Mouse (Mus musculus) embryonic stem cell, embryonic (primary cell): Measurements from ENCODE around the gene Vipas39.

ENCODE experiments used
- CTCF ChIA-PET, 4 experiments: fragments of 300-600 bp in 2 of 4; fragments of 350-600 bp in 2 of 4; sonication (Branson Sonifier 250); formaldehyde crosslinking; loops; one replicate each; lab custom pipeline; 2022; ENCODE audit warnings: inconsistent platforms in 2 of 4; lab: Charles Lee
- POLR2A ChIA-PET, 4 experiments: fragments of 300-600 bp in 2 of 4; fragments of 350-600 bp in 2 of 4; sonication (Branson Sonifier 250); formaldehyde crosslinking; loops; one replicate each; lab custom pipeline; 2022; ENCODE audit warnings: antibody characterized with exemption in 4 of 4, inconsistent platforms in 1 of 4; lab: Charles Lee

Vipas39 gene

GRCm38 (mm10) chr12:87279879-87280278 is 13.8 kb upstream of the Vipas39 start:
- POLR2A ChIA-PET, result interaction anchor here in 3 of 4 experiments (0.6 to 15.6 kb wide), 51 partner anchors 8 to 590 kb away, joined by 3 to 389 read pairs (median 5); partner anchors contain the start of genes Ahsa1 (in 3 of the 3), Pomt2 (in 3 of the 3), Vipas39 (in 3 of the 3) and Sptlc2 (in 2 of the 3)
- CTCF ChIA-PET, result interaction anchor here (0.6 to 2.9 kb wide), 34 partner anchors 10 to 475 kb away, joined by 3 to 23 read pairs (median 4); partner anchors contain the start of genes Ahsa1 (in 1 of the 4) and Vipas39 (in 1 of the 4)

GRCm38 (mm10) chr12:87279350-87279749 is 13.3 kb upstream of the Vipas39 start:
- ChIA-PET POLR2A (interaction anchor here (0.7 to 15.6 kb wide), 55 partner anchors 9 to 590 kb away, joined by 3 to 389 read pairs (median 5); partner anchors contain the start of genes Ahsa1 (in 4 of the 4), Vipas39 (in 4 of the 4), Pomt2 (in 3 of the 4) and Sptlc2 (in 2 of the 4)), CTCF (interaction anchor here (0.7 to 2.9 kb wide), 24 partner anchors 10 to 454 kb away, joined by 3 to 23 read pairs (median 4); partner anchors contain the start of genes Ahsa1 (in 1 of the 4) and Vipas39 (in 1 of the 4))

GRCm38 (mm10) chr12:87278118-87278730 is 12.2 kb upstream of the Vipas39 start:
- CTCF ChIA-PET, result interaction anchor here (0.5 to 2.9 kb wide), 7 partner anchors 12 to 96 kb away, joined by 3 to 23 read pairs (median 4); partner anchors contain the start of genes Ahsa1 (in 2 of the 4) and Vipas39 (in 2 of the 4)
- POLR2A ChIA-PET, result interaction anchor here (0.6 to 15.6 kb wide), 44 partner anchors 10 to 1364 kb away, joined by 3 to 389 read pairs (median 6); partner anchors contain the start of genes Ahsa1 (in 3 of the 4), Pomt2 (in 3 of the 4), Vipas39 (in 3 of the 4) and Gstz1 (in 1 of the 4)

GRCm38 (mm10) chr12:87277251-87277650 is 11.2 kb upstream of the Vipas39 start:
- POLR2A ChIA-PET, result interaction anchor here (0.5 to 15.6 kb wide), 35 partner anchors 9 to 1363 kb away, joined by 3 to 389 read pairs (median 5); partner anchors contain the start of genes Ahsa1 (in 3 of the 4), Vipas39 (in 3 of the 4), Sptlc2 (in 2 of the 4) and Pomt2 (in 1 of the 4)
- CTCF ChIA-PET, result interaction anchor here (0.6 to 1.0 kb wide), 4 partner anchors 51 to 304 kb away, joined by 3 to 4 read pairs (median 3); no protein-coding TSS in a partner anchor

- ChIA-PET POLR2A (interaction anchor here in 3 of 4 experiments (0.6 to 15.6 kb wide), 27 partner anchors 8 to 488 kb away, joined by 3 to 389 read pairs (median 7); partner anchors contain the start of genes Ahsa1 (in 2 of the 3), Vipas39 (in 2 of the 3), Pomt2 (in 1 of the 3) and Sptlc2 (in 1 of the 3)), CTCF (interaction anchor here in 3 of 4 experiments (0.6 to 1.2 kb wide), 5 partner anchors 8 to 1041 kb away, joined by 3 to 5 read pairs (median 3); partner anchors contain the start of genes Ahsa1 (in 1 of the 3) and Vipas39 (in 1 of the 3))
These were observed 9.1 kb upstream of the Vipas39 start for GRCm38 (mm10) chr12:87274853-87275831.

- ChIA-PET POLR2A (interaction anchor here (0.7 to 6.8 kb wide), 47 partner anchors 11 to 186 kb away, joined by 3 to 109 read pairs (median 6); partner anchors contain the start of genes Pomt2 (in 2 of the 4), Gstz1 (in 1 of the 4), Sptlc2 (in 1 of the 4) and Tmed8 (in 1 of the 4)), CTCF (interaction anchor here in 2 of 4 experiments (1.2 to 2.3 kb wide), 5 partner anchors 12 to 553 kb away, joined by 3 to 12 read pairs (median 4); partner anchors contain the start of gene Pomt2 (in 1 of the 2))
These were observed 1.6 kb upstream of the Vipas39 start for GRCm38 (mm10) chr12:87267682-87268081.

GRCm38 (mm10) chr12:87266827-87267603 is 959 bp upstream of the Vipas39 start:
- POLR2A ChIA-PET, result interaction anchor here (0.7 to 6.8 kb wide), 71 partner anchors 8 to 185 kb away, joined by 3 to 109 read pairs (median 6); partner anchors contain the start of genes Pomt2 (in 3 of the 4), Gstz1 (in 2 of the 4), Sptlc2 (in 1 of the 4) and Tmed8 (in 1 of the 4)
- CTCF ChIA-PET, result interaction anchor here (0.6 to 2.3 kb wide), 9 partner anchors 12 to 552 kb away, joined by 3 to 12 read pairs (median 4); partner anchors contain the start of gene Pomt2 (in 1 of the 4)

DNA sequence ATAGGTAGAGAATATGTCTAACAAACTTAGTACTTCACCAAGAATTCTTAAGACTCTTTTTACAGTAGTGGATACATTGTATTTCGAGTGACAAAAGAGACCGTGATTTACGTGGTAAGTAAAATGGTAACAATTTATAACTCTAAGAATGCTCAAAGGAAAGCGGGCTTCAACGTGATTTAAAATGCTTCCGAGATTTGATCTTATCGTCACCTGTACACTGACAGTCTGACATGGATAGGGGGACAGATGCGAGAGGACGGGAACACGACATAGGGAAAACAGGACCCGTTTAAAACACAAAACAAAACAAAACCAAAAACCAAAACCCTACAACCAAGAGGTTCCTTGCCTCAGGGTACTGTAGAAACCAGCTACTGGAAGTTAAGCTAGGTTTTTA is 612 bp downstream of the Vipas39 start:
- ChIA-PET CTCF (interaction anchor here in 3 of 4 experiments (1.1 to 2.3 kb wide), 3 partner anchors 10 to 15 kb away, joined by 3 to 12 read pairs (median 5); no protein-coding TSS in a partner anchor), POLR2A (interaction anchor here in 3 of 4 experiments (0.7 to 6.8 kb wide), 28 partner anchors 8 to 175 kb away, joined by 3 to 109 read pairs (median 12); partner anchors contain the start of genes Gstz1 (in 2 of the 3), Pomt2 (in 2 of the 3), Sptlc2 (in 1 of the 3) and Tmed8 (in 1 of the 3))

- ChIA-PET POLR2A (interaction anchor here in 1 of 4 experiments (1.1 kb wide), 1 partner anchor 18 kb away, joined by 3 read pairs; no protein-coding TSS in a partner anchor), CTCF (interaction anchor here in 1 of 4 experiments (0.7 kb wide), 1 partner anchor 13 kb away, joined by 3 read pairs; no protein-coding TSS in a partner anchor)
These were observed 5.5 kb downstream of the Vipas39 start for GRCm38 (mm10) chr12:87260562-87260961.

GRCm38 (mm10) chr12:87256629-87257028 is 9.4 kb downstream of the Vipas39 start:
- POLR2A ChIA-PET, result interaction anchor here in 3 of 4 experiments (0.5 to 1.8 kb wide), 14 partner anchors 9 to 154 kb away, joined by 3 to 11 read pairs (median 4); partner anchors contain the start of genes Ahsa1 (in 2 of the 3), Vipas39 (in 2 of the 3) and Sptlc2 (in 1 of the 3)
- CTCF ChIA-PET, result interaction anchor here in 3 of 4 experiments (0.6 to 1.4 kb wide), 4 partner anchors 9 to 204 kb away, joined by 3 to 4 read pairs (median 4); no protein-coding TSS in a partner anchor

- CTCF ChIA-PET, result interaction anchor here in 2 of 4 experiments (0.6 to 1.0 kb wide), 2 partner anchors 12 to 607 kb away, joined by 3 to 5 read pairs; partner anchors contain the start of genes Ahsa1 (in 1 of the 2) and Vipas39 (in 1 of the 2)
- POLR2A ChIA-PET, result interaction anchor here in 2 of 4 experiments (0.8 to 2.8 kb wide), 3 partner anchors 12 to 20 kb away, joined by 3 to 10 read pairs (median 5); partner anchors contain the start of genes Ahsa1 (in 2 of the 2) and Vipas39 (in 1 of the 2)
These were observed 12.2 kb downstream of the Vipas39 start for GRCm38 (mm10) chr12:87253878-87254277.

DNA sequence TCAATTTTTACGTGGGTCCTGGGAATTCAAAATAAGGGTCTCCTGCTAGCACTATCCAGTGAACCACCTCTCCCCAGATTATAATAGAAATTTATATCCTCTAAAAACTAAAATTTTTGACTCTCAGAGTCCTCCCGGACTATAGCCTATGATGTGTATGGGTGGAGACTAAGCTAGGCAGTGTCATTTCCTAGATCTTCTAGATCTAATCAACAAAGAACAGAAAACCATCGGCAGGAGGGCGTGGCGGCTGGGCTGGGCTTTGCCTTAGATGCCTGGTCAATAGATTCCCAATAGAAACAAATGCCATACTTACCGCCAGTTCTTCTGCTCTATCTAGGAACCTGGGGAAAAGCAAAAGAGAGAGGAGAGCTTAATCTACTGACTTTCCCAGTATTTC is 15.9 kb downstream of the Vipas39 start:
- CTCF ChIA-PET, result interaction anchor here in 1 of 4 experiments (0.5 kb wide), 1 partner anchor 85 kb away, joined by 3 read pairs; no protein-coding TSS in a partner anchor

DNA sequence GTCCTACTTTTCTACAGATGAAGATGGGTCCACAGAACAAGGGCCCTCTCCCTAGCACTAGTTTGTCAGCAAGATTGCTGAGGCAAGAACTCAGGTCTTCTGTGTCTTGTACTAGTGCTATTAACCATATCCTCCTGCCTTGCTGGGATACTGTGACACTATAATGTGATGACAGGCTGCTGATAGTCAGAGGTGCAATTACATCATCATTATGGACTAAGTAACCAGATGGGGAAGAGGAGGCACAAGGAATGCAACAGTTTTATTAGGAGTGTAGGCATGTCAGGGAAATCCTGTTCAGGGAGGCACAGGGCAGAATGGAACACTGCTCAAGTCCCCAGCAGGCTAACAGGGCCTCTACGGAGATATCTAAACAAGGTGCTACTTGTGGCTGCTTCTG is 27.4 kb downstream of the Vipas39 start, which contains the start of gene Noxred1:
Gene Noxred1 (minus strand): TSS at position 101 of the 400 bp plus-strand sequence.
- CTCF ChIA-PET, result no interaction called here
- POLR2A ChIA-PET, result no interaction called here

More for the DNA sequence above, 15.9 kb downstream of the Vipas39 start:
- POLR2A ChIA-PET, result interaction anchor here in 1 of 4 experiments (1.0 to 2.6 kb wide), 3 partner anchors 16 to 193 kb away, joined by 3 to 12 read pairs (median 5); partner anchors contain the start of genes Ahsa1, Pomt2, Slirp and Vipas39

- POLR2A ChIA-PET, result interaction anchor here in 1 of 4 experiments (0.6 to 1.2 kb wide), 4 partner anchors 12 to 72 kb away, joined by 3 read pairs; no protein-coding TSS in a partner anchor
These were observed 29.1 kb downstream of the Vipas39 start for GRCm38 (mm10) chr12:87236882-87237483.

More at GRCm38 (mm10) chr12:87236882-87237483, 29.1 kb downstream of the Vipas39 start:
- CTCF ChIA-PET, result interaction anchor here in 1 of 4 experiments (1.6 kb wide), 1 partner anchor 11 kb away, joined by 5 read pairs; no protein-coding TSS in a partner anchor
